Mouse (Mus musculus) activated CD4-positive, CD25-positive, alpha-beta regulatory T cell, adult 4 months (primary cell): ENCODE data around the gene Msrb1. TPM values are rescaled to one million over a fixed set of nuclear protein-coding genes. Genes with fewer than 3 reads are reported as not detected.
A peak's percentile ranks its signal among the peaks of the same experiment; 100 is the strongest.

Experiments
- ATAC-seq: one replicate; pipeline ENCODE4 v1.8.0; 2017
- polyA plus RNA-seq, 2 experiments: library from polyadenylated mRNA; unstranded; fragments of 100-300 nt; shearing (Covaris generic); gene quantifications; one replicate each; pipeline ENCODE4 v1.2.1; 2017

The Msrb1 gene
- polyA plus RNA-seq, 2 experiments from 2014 or later, result 33.5 to 39.9 TPM

DNA sequence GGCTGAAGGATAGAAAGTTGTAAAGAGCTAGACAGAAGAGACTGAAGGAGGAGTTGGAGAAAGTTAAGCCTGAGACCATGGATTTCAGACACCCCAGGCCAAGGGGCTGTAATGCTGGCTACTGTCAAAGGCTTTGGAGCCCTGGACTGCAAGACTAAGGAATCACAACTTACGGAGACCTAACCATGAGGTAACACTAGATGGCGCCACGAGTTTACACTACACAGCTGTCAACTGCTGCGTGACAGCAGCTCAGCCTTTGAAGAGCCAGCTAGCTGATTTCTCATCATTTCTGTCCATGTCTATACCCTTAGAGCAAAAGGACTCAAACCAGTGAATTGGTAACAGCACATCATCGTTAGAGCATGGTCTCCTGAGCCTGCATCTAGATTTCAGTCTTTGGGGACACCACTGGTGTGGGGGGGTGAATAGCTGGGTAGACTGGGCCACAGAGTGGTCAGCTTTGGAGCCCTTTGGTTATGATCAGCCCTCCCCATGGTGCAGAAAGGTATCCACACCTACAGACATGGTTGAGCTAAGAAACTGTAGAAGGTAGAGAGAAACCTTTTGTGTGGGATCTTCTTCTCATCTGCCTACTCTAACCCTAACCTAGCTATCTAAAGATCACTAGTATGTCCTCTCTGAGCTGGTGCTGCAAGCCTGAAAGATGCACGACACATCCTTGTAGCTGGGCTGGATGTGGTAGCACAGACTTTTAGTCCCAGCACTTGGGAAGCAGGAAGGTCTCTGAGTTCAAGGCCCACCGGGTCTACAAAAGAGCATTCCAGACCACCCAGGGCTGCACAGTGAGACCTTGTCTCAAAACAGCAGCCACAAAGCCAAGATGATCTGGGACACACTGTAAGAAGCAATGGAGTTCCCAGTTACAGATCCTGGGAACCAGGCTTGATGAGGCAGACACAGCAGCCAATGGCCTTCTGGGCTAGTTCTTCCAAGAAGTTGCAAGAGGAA is 9.4 kb downstream of the Msrb1 start:
- peak; percentile 88 for ATAC-seq

- no peak for ATAC-seq
These were observed 10.5 kb downstream of the Msrb1 start for GRCm38 (mm10) chr17:24746986-24747385.

GRCm38 (mm10) chr17:24751528-24751927 is 15.1 kb downstream of the Msrb1 start:
- ATAC-seq, result no peak

DNA sequence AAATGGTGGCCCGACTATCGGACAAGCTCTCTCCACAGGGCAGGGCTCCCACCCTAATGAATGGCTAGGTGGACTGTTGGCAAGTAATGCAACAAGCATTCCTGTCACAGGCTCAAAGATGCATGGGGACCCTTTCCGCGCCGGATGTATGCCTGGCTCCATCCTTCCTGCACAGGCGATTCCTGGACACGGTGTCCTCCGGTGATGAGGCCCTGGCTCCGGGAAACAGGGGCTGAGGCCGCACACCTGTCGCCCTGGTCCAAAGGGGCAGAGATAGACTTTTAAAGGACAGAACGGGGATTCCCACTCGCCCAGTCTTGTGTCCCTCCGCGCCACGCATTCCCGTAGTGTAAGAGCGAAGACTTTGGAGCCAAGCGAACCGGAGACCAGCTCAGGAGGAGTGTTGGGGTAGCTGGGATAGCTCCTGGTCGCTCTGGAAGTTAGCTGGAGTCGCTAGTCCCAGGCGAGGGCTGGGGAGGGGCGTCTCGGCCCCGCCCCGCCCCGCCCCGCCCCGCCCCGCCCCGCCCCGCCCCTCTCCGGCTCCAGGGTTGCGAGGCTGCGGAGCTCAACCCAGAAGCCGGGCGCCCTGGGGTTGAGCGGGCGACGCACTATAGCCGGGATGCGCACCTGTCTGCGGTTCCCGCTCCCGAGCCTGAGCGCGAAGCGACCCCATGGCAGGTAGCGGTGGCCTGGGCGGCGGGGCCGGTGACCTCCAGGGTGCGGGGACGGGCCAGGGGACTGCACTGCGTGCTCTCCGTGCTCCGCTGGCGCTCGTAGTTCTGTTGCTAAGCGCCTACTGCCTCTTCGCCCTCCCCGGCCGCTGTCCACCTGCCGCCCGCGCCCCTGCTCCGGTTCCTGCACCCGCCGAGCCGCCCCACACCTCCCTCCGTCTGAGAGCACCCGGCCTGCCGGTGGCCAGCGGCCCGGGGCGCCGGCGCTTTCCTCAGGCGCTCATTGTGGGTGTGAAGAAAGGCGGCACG is 16.3 kb downstream of the Msrb1 start, which contains the start of gene Hs3st6:
Gene Hs3st6 (plus strand): TSS at position 574 of the 980 bp plus-strand sequence.
- no peak for ATAC-seq

DNA sequence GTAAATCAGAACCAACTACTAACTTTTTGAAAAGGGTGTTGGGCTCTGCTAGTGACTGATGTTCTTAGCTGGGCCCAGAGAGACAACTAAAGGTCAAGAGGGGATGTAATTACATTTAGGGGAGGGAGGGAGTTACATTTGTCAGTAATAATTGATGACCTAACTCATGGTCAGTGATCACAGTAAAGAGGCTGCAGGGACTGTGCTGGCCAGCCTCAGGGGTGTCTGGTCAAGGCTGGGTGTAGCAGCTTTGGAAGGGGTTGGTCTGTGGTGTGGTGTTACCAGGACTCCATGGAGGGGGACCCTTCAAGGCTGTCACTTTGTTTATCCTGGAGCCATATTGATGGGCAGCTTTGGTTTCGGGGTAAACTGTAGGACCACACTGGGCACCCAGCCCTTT is 21.0 kb downstream of the Msrb1 start:
- no peak for ATAC-seq

DNA sequence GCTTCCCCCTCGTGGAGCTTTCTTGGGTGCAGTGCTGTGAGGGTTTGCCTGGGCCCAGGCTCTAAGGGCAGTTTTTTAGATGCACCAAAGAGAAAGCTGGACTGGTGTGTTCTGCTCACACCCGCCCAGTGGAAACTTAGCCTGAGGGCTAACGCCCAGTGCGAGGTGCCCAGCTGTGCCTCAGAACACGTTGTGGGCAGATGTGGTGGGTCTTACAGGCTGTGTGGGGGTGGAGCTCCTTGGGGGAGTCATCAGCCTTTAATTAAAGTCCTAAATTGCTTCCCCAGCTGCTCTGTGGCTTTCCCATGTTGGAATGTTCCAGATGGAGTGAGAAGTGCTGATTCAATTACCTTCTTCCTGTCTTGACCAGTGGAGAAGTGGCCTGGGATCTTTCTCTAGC is 24.7 kb downstream of the Msrb1 start:
- ATAC-seq, result no peak

- ATAC-seq, result no peak
These were observed 28.8 kb downstream of the Msrb1 start for GRCm38 (mm10) chr17:24765016-24765905.

- ATAC-seq, result no peak
These were observed 29.9 kb downstream of the Msrb1 start for GRCm38 (mm10) chr17:24766266-24766875.

- no peak for ATAC-seq
These were observed 32.7 kb downstream of the Msrb1 start for GRCm38 (mm10) chr17:24769146-24769545.

- ATAC-seq, result no peak
These were observed 36.8 kb downstream of the Msrb1 start for GRCm38 (mm10) chr17:24773241-24773640.

DNA sequence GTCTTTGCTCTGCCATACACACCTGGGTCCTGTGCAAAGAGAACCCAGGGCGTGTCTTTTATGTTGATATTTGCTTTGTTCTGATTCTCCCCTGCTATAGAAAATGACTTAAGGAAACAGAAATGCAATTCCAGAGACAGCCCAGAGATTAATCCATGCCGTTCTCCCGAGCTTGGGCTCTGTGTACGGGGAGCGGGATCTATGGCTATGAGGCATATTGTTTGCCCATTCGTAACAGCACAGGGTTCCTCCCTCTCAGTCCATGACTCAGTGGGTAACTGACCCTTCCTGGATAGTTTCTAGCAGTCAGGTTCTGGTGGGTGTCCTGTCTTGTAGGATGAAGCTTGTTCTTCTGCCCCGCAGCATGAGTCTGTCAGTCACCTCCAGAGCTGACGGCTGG is 38.7 kb downstream of the Msrb1 start:
- no peak for ATAC-seq

GRCm38 (mm10) chr17:24777073-24777472 is 40.6 kb downstream of the Msrb1 start:
- ATAC-seq, result no peak

DNA sequence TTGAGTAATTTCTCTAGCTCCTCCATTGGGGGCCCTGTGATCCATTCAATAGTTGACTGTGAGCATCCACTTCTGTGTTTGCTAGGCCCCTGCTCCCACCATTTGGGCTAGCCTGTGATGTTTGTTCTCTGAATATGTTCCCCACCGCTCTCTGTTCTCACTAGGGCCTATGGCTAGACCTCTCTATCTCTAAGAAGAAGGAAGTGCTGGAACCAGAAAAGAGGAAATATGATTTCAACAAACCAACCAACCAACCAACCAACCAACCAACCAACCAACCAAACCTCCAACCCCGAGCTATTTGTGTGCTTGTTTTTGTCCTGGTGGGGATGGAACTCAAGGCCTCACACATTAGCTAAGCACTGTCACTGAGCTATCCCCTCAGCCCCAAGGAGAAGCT is 44.4 kb downstream of the Msrb1 start:
- no peak for ATAC-seq

DNA sequence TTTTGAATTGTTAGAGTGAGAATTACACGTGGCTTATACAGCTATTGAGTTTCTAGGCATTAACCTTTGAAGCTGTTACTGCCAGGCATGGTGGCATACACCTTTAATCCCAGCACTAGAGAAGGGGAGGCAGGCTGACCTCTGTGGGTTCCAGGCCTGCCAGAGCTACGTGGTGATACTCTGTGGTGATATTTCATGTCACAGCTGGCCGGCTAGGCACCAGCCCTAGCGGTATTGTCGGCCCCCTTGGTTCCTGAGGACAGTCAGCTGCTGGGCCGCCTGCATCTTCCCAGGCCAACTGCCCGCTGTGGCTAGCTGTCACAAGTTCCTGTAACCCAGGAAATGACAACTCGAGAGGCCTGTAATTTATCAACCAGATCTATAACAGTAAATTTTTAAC is 55.7 kb downstream of the Msrb1 start:
- no peak for ATAC-seq

Other genes starting within 250 kb of the Msrb1 start
- under 1 TPM; 0.10 to 0.17 TPM for gene Caskin1, start 248.0 kb upstream of the Msrb1 start, polyA plus RNA-seq
- 10 to 100 TPM; 35.0 to 58.7 TPM for gene Traf7, start 208.7 kb upstream of the Msrb1 start, polyA plus RNA-seq
- 1 to 10 TPM; 2.8 to 3.3 TPM for gene Rab26, start 202.4 kb upstream of the Msrb1 start, polyA plus RNA-seq
- 10 to 100 TPM; 11.5 to 15.4 TPM for gene Pkd1, start 186.8 kb upstream of the Msrb1 start, polyA plus RNA-seq
- gene Tsc2, start 104.0 kb upstream of the Msrb1 start, polyA plus RNA-seq, result 10 to 100 TPM in 1 of 2 experiments, 1 to 10 TPM in 1; 9.8 to 24.1 TPM
- 1 to 10 TPM; 2.1 to 2.6 TPM for gene Nthl1, start 104.0 kb upstream of the Msrb1 start, polyA plus RNA-seq
- not detected for gene Slc9a3r2, start 86.3 kb upstream of the Msrb1 start, polyA plus RNA-seq
- gene Npw, start 78.2 kb upstream of the Msrb1 start, polyA plus RNA-seq, result under 1 TPM in 1 of 2 experiments, not detected in 1; 0.66 TPM
- gene Zfp598, start 67.0 kb upstream of the Msrb1 start, polyA plus RNA-seq, result 1 to 10 TPM; 4.5 to 4.6 TPM
- 1 to 10 TPM in 1 of 2 experiments, under 1 TPM in 1; 0.43 to 1.2 TPM for gene Syngr3, start 46.7 kb upstream of the Msrb1 start, polyA plus RNA-seq
- gene Gfer, start 40.5 kb upstream of the Msrb1 start, polyA plus RNA-seq, result 10 to 100 TPM; 13.1 to 15.5 TPM
- 1 to 10 TPM; 1.4 to 1.5 TPM for gene Noxo1, start 40.4 kb upstream of the Msrb1 start, polyA plus RNA-seq
- 10 to 100 TPM; 23.6 to 46.2 TPM for gene Tbl3, start 29.0 kb upstream of the Msrb1 start, polyA plus RNA-seq
- gene Rnf151, start 18.6 kb upstream of the Msrb1 start, polyA plus RNA-seq, result not detected
- 1,000 to 10,000 TPM in 1 of 2 experiments, 100 to 1,000 TPM in 1; 537 to 1,178 TPM for gene Rps2, start 18.5 kb upstream of the Msrb1 start, polyA plus RNA-seq
- 100 to 1,000 TPM; 226 to 265 TPM for gene Ndufb10, start 12.2 kb upstream of the Msrb1 start, polyA plus RNA-seq
- gene Rpl3l, start 8.8 kb upstream of the Msrb1 start, polyA plus RNA-seq, result not detected
- gene Hs3st6, start 16.3 kb downstream of the Msrb1 start, polyA plus RNA-seq, result not detected
- gene Meiob, start 67.6 kb downstream of the Msrb1 start, polyA plus RNA-seq, result not detected
- 10 to 100 TPM; 23.4 to 28.1 TPM for gene Hagh, start 103.5 kb downstream of the Msrb1 start, polyA plus RNA-seq
- 1 to 10 TPM; 1.1 to 2.9 TPM for gene Fahd1, start 113.7 kb downstream of the Msrb1 start, polyA plus RNA-seq
- not detected for gene Igfals, start 129.4 kb downstream of the Msrb1 start, polyA plus RNA-seq
- 100 to 1,000 TPM in 1 of 2 experiments, 10 to 100 TPM in 1; 88.6 to 103 TPM for gene Nubp2, start 149.7 kb downstream of the Msrb1 start, polyA plus RNA-seq
- 10 to 100 TPM; 38.5 to 50.9 TPM for gene Spsb3, start 150.0 kb downstream of the Msrb1 start, polyA plus RNA-seq
- gene Eme2, start 158.4 kb downstream of the Msrb1 start, polyA plus RNA-seq, result 10 to 100 TPM; 12.8 to 26.0 TPM
- 10 to 100 TPM; 77.7 to 87.5 TPM for gene Mrps34, start 158.5 kb downstream of the Msrb1 start, polyA plus RNA-seq
- 10 to 100 TPM; 51.5 to 53.2 TPM for gene Nme3, start 159.9 kb downstream of the Msrb1 start, polyA plus RNA-seq
- 10 to 100 TPM; 26.1 to 28.6 TPM for gene Mapk8ip3, start 200.3 kb downstream of the Msrb1 start, polyA plus RNA-seq
- 10 to 100 TPM; 27.9 to 35.8 TPM for gene Jpt2, start 224.0 kb downstream of the Msrb1 start, polyA plus RNA-seq